Mouse (Mus musculus) retina, postnatal 7 days (tissue): Measurements from ENCODE around the gene Elf2.
"Not testable (repeated sequence)": the region's sequence is repeated elsewhere in the genome, so short reads cannot be mapped to it uniquely, and the experiment has no call there.

Experiments
- DNase-seq: peaks from one replicate; pipeline ENCODE4 v3.0.0-alpha.2; 2012; ENCODE audit warnings: low read depth, low spot score

Gene Elf2

DNA sequence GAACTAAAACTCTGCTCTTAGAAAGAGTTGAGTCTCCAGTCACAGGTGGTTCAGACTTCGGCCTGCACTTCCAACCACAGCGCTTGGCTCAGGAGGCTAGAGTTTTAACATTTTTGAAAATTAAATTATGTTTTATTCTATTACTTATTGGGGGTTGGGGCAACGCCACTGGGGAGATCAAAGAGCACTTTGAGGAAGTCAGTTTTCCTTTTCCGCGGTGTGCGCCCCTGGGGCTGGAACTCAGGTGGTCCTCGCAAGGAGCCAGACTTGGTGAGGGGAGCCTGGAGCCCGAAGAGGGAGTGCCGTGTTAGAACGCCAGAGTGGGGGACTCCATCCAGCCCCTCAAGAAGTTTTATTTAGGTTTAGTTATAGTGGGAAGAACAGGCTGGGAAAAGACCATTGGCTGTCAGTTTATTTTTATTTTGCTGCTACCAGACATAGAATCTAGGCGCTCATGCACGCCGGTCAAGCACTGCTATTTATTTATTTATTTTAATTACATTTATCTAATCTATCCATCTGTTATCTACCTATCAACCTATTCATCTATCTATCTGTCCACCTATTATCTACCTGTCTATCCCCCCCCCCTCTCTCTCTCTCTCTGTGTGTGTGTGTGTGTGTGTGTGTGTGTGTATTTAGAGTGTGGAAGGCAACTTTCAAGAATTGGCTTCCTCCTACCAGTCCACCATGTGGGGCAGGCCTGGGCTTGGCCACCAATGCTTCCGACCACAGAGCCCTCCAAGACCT lies 19.3 kb upstream of the Elf2 start:
- no peak for DNase-seq

DNA sequence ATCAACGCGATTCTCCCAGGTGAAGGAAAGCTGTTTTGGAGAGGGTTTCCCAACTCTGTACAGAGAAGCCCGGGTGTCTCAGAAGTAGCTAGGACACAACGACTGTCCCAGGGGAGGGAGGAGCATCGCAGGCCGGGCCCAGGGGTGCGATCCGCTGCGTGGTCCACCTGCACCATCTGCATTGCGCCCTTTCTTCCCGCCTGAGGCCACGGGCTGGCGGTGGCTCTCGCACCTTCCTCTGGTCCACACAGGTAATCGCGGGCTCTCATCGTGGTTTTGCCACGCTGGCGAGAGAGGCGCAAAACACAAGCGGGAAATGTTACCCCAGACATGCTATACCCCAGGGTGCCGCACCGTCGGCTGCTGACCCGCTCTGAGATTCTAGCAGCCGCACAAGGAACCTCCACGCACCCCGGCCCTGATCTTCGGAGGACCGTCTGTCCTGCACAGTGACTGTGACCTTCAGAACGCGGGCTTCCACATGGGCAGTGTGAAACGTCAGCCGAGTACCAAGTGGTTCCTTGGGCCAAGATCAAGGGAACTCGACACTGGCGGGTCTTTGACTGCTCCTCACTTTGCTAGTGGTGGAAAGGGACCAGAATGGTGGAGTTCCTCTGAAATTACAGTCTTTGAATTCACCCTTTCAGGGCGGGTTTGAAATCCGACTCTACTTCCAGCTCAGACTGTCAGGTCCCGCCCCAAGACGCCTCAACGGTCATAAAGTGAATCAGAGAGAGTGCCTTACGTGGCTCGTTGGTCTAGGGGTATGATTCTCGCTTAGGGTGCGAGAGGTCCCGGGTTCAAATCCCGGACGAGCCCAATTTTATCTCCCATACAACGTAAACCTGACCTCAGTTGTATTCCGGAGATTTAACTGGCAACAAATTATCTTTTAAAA lies 18.4 kb upstream of the Elf2 start:
- DNase-seq, result no peak

DNA sequence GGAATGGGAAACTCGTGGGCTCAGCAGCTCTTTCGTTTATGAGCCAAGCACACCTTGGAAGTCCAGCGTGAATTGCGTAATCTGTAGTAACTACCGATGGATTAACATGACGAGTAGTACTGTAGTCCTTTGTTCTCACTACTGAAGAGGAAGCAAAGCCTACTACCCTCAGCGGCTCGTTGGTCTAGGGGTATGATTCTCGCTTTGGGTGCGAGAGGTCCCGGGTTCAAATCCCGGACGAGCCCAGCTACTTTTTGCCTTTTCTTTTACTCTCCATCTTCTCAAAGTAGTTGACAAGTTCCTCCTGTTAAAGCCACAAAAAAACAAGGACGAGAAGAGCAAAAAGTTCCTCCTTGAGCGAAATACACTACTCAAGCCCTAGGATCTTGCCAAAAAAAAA lies 17.7 kb upstream of the Elf2 start:
- no peak for DNase-seq

DNA sequence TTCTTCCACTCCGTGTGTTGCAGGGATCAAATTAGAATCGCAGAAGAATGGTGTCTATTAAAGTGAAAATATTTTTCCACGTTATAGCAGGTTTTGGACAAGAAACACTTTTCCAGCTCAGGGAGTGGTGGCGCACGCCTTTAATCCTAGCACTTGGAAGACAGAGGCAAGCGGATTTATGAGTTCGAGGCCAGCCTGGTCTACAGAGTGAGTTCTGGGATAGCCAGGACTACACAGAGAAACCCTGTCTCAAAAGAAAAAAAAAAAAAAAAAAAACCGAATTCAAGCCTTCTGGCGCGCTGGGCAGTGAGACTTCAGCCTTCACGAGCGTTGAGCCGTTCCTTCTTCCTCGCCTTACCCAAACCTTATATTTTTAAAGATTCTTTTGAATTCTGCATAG lies 17.2 kb upstream of the Elf2 start:
- DNase-seq, result no peak

DNA sequence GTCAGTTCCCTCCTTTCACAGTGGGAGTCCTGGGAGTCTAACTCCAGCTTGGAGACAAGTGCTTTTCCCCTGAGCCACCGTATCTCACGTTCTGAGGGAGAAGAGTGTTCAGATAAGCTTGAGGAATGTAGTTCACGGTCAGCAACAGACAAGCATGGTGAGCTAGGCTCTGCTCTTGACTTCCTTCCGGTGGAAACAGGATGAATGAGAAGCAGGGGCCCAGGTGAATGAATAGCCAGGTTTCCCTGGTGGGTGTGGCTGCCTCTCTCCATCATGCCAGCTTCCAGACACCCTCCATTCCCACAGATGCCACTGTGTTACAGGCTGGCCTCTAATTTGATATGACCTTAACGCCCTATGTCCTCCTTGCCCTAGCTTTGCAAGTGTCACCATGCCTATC lies 16.6 kb upstream of the Elf2 start:
- no peak for DNase-seq

DNA sequence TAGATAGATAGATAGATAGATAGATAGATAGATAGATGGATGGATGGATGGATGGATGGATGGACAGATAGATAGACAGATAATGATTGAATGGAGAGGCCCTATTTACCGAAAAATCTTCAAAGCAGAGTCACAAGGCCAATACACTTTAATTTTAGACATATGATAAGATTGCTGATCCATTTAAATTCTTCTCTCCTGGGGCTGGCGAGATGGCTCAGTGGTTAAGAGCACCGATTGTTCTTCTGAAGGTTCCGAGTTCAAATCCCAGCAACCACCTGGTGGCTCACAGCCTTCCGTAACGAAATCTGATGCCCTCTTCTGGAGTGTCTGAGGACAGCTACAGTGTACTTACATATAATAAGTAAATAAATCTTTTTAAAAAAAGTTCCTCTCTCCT lies 14.5 kb upstream of the Elf2 start:
- DNase-seq, result not testable (repeated sequence)

DNA sequence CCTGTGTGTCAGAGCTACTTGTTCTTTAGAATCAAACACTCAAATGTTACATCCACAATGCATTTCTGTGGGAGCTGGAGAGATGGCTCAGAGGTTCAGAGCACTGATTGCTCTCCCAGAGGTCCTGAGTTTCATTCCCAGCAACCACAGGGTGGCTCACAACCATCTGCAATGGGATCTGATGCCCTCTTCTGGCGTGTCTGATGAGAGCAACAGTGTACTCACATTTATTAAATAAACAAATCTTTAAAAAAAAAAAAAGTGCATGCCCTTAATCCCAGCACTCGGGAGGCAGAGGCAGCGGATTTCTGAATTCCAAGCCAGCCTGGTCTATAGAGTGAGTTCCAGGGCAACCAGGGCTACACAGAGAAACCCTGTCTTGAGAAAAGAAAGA lies 13.6 kb upstream of the Elf2 start:
- DNase-seq, result no peak

DNA sequence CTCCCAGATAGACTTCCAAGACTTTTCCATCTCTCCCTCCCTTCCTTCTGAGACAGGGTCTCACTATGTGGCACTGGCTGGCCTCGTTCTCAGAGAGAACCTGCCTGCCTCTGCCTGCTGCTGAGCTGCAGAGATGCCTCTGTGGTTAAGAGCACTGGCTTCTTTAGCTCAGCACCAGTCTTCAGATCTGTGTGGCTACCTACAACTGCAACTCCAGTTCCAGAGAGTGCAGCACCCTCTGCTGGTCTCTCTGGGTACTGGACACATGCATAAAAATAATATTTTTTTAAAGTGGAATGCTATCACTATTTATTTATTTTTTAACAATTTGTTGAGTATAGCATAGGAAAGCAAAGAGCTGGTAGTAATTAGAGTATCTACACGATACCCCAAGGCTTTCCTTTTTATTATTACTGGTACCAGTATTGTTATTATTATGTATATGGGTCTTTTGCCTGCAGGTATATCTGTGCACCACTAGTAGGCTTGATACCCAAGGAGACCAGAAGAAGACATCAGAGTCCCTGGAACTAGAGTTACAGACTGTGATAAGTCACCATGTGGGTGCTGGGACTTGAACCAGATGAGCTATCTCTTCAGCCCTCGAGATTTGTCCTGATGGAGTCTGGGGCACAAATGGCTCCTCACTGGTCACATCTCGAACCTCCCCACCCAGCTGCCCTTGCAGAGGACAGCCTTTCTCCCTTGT lies 13.0 kb upstream of the Elf2 start:
- DNase-seq, result no peak

DNA sequence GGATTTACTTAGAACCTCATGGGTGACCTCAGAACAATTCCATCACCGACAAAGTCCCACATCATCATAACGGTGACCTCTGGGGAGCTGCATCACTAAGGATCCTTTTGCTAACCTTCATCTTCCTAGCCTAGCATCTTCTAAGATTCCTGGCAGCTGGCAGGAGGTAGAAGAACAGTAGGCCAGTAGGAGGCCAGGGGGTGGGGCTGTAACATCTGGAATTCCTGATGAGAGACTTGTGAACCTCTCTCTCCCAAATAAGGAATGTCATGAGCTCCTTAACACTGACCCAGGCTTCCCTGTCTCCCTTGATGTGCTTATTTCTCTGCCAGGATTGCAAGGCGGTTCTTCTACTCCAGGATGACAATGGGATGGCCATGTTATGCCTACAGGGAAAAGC lies 10.3 kb upstream of the Elf2 start:
- DNase-seq, result no peak

DNA sequence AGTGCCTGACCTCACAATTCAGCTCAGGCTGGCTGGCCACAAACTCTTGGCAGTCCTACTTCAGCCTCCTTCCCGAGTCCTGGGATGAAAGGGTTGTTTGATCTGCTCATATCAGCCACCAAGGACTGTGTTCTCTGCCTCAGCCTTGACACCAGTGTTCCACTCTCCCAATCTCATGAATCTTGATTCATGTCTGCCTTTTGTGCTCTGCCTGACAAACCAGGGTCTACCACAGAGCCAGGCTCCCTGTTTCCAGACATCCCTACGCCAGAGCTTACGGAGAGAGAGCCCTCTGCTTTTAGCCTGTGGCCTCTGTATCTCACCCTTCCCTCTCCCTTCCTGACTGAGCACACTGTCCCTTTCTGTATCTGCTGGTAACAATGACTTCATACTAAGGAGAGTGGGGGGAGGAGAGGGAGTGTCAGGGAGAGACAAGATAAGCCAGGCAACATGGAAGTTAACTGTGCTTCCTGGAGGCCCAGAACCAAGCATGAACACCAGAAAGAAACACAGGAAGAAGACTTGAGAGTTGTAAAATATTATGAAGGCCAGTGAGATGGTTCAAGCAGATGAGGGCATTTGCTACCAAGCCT lies 8.3 kb upstream of the Elf2 start:
- DNase-seq, result no peak

DNA sequence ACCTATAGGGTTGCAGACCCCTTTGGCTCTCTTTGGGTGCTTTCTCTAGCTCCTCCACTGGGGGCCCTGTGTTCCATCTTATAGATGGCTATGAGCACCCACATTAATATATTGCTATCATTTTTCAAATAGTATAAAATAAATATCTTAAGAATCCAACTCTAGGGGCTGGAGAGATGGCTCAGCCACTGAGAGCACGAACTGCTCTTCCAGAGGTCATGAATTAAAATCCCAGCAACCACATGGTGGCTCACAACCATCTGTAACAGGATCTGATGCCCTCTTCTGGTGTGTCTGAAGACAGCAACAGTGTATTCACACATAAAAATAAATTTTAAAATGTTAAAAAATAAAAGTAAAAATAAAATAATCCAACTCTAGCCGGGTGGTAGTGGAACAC lies 4.6 kb upstream of the Elf2 start:
- not testable (repeated sequence) for DNase-seq

DNA sequence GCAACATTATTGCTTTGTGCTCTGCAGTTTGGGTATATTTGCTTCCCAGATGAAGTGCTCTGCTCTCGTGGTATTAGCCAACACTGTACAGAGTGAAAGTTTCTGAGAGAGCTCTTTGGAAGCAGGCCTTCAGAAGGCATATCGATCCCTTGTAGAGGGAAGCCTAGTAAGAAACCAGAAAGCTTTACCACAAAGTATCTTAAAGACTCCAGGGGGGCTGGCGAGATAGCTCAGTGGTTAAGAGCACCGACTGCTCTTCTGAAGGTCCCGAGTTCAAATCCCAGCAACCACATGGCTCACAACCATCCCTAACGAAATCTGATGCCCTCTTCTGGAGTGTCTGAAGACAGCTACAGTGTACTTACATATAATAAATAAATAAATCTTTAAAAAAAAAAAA lies 3.7 kb upstream of the Elf2 start:
- not testable (repeated sequence) for DNase-seq

DNA sequence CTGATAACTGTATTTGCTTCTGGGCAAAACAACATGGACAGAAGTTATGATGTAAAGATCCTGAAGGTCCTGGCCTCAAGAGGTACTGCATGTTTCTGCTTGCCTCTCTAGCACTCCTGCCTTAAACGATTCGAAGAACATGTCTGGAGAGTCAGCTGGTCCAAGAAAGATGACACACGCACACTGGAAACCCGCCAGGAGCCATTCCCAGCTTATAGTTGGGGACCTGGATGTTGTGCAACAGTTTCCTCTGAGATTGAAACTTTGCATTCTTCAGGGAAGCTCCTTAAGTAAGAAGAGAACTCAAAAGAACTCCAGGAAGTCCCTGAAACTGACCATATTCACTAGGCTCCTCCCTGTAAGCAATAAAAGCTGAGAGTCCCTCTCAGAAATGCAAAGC lies 2.8 kb upstream of the Elf2 start:
- DNase-seq, result no peak

DNA sequence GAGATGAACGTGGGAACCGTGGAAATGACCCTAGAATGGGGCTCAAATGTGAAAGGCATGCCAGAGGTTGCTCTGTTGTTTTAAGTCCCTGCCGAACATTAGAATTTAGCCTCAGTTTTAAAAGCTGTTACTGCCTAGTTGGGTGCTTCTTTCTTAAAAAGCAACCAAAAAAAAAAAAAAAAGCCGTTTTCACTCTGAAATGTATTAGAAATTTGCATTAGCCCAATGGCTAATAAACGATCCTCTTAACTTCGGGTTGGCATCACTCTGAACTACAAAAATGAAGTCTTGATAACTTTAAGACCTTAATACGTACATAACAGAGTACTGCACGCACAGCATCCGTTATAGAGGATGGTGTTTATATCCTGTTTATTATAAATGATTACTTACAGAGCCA lies 1.7 kb upstream of the Elf2 start:
- DNase-seq, result no peak

DNA sequence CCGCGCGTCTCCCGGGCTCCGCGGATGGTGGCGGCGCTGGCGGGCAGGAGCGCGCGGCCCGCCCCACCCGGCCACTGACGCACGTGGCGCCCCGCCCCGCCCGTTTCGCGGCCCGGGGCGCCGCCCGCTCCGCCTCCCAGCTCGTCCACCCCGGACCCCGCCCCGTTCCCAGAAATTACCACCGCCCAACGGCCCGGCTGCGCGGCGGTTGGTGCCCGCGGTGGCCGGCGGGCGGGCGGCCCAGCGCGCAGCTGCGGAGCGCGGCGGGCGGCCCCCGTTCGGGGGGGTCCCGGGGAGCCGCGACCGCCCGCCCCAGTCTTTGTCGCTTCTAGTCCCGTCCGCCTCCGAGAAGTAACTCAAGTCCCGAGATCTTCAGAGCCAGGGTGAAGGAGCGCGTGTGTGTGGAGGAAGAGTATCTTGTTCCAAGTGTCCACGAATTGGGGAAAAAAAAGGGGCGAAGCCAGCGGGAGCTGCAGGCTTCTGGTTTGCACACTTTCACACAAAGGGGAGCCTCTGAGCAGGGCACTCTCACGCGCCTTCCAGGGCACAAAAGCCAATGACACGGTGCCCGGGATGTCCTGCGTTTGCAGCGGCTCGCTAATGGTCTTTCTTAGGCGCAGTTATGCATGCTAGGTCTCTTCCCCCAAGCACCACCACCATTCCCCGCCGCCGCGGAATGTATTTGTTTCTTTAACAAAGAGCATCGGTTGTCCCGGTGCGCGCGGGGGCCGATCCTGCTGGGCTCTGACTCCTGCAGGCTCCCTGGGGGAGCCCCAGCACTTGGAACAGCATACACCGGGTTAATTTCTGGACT lies 1.0 kb upstream of the Elf2 start:
- DNase-seq, result peak; percentile 76

DNA sequence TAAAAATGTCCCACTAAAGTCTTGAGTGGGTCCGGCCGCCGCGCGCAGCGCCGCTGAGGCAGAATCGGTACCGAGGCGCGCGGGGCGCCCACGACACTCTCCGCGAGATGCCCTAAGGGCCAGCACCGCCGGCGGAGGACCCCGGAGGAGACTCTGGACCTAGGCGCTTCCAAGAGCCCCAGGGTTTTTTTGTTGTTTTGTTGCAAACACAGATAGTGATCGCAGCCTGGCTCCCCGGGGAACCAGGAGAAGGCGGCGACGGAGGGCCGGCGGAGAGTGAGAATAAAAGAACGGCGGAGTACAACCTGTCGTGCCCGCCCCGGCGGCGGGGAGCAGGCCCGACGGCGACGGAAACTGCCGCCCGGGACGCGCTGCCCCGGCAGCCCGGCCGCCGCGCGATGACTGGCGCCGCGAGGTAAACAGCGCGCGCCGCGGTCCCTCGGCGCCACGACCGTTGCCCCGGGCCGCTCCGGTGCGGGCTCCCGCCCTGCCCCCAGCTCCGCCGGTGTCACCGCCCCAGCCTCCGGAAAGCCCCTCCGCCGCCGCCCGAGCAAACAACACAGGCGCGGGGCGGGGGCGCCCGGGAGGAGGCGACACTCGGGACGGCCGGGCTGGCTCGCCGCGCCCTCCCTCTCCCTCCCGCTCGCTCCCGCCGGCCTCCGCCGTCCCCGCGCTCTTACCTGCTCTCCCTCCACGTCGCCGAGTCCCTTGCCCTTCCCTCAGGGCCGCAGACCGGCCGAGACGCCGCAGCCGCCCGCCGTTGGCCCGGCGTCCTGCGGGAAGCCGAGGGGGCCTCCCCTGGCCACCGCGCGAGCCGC lies 520 bp downstream of the Elf2 start:
- DNase-seq, result peak; percentile 59

DNA sequence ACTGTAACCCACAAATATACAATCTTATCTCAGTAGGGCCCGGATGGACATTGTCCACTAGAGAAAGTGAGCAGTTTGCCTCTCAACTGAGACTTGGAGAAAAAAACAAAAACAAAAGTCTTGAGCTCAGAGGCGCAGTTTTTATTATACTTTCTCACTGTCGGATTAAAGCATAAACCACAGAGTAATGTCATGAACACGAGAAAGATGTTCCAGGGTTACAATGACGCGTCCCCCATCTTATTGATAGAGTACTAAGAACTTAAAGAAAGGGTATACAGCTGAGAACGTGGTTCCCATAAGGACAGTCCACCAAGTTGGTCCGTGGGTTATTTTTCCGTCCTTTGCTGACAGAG lies 1.1 kb downstream of the Elf2 start:
- DNase-seq, result no peak

DNA sequence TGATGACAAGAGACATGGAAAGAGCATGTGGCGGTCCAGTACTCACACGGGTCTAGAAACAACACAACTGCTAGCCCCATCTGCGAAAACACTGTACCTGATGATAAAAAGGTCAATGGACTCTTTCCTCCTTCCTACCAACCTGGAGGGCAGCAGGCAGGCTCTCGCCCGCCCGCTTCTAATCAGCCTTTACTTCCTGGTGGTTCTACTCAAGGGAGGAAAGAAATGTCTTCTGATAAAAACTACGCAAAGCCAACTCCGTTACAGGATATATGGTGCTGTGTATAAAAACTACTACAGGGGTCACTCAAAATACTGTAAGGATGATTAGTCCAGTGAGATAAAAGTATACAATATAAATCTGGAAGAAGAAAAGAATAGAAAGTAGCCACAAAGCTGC lies 5.1 kb downstream of the Elf2 start:
- DNase-seq, result no peak

DNA sequence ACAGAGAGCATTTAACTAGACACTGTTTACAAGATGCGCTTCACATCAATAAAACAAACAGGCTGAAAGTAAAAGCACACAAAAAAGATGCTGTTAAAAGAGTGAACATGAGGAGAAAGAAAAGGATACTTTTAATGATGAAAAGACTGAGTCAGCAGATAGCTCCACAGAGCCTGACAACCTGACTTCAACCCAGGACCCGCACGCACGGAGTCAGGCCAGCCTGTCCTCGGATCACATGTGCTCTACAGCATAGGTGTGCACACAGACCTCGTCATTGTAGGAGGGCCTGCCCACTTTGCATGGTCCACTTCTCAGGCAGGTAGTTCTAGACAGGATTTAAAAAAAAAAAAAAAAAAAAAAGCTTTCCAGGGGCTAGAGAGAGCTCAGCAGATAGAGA lies 6.5 kb downstream of the Elf2 start:
- no peak for DNase-seq

DNA sequence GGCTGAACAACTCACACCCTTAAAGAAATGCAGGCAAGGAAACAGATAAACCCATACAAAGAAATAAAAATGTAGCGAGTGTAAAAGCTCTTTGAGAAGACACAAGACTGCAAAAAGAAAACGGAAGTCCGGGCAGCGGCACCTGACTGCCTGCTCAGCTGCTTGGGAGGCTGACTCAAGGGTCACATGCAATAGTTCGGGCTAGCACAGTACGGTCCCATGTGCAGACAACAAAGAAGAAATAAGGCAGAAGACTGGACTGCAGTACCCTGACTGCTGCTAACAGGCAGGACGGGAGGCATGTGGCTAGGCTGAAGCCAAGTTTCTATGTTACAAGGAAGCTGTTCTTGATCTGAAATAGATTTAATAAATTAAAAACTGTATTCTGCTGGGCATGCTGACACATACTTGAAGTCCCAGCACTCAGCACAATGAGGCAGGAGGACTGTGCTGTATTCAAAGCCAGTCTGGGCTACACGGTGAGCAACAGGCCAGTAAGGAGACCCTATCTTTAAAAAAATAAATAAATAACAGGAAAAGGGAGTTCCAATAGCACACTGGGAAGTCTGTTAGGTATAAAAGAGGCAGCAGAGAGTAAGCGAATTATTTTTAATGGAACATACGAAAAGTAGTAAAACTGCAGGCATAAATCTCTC lies 7.1 kb downstream of the Elf2 start:
- DNase-seq, result no peak
